Mouse (Mus musculus) erythroblast, embryonic 14.5 days (primary cell): ENCODE data around the gene Sox2.

ENCODE experiments used
- GATA1 ChIP-seq: IDR thresholded peaks from 2 replicates; pipeline ENCODE4 v1.6.1; 2012; ENCODE audit warnings: low read length, inconsistent platforms, mixed read lengths
- TAL1 ChIP-seq: IDR thresholded peaks from 3 replicates; pipeline ENCODE4 v1.6.1; 2012; ENCODE audit warnings: low read length, inconsistent platforms, mixed read lengths

GRCm38 (mm10) chr3:34662008-34662711, 12.0 kb downstream of the Sox2 start:
- no peak for TF ChIP-seq GATA1
- no peak for TF ChIP-seq TAL1
